Mouse (Mus musculus) embryonic fibroblast, embryonic 13.5 days (primary cell): ENCODE results near the gene Gm11985. TPM values are rescaled to one million over a fixed set of nuclear protein-coding genes. Genes with fewer than 3 reads are reported as not detected.

Experiments used
- H3K27ac ChIP-seq: 2 replicates; pipeline ENCODE4 v1.5.1; 2012; ENCODE audit warnings: low read length, control low read depth, inconsistent platforms; ENCODE audit not compliant: insufficient read depth
- H3K4me1 ChIP-seq: 2 replicates; pipeline ENCODE4 v1.6.1; 2011; ENCODE audit warnings: low read length; ENCODE audit not compliant: control insufficient read depth, insufficient read depth
- H3K4me3 ChIP-seq: 2 replicates; pipeline ENCODE4 v1.5.1; 2011; ENCODE audit warnings: mild to moderate bottlenecking, control low read depth, low read length; ENCODE audit not compliant: insufficient read depth
- CTCF ChIP-seq: IDR thresholded peaks from 2 replicates; pipeline ENCODE4 v1.5.1; 2011; ENCODE audit warnings: mild to moderate bottlenecking, control low read depth, low read length, moderate library complexity, borderline replicate concordance; ENCODE audit not compliant: insufficient read depth
- POLR2A ChIP-seq: IDR thresholded peaks from 2 replicates; pipeline ENCODE4 v1.6.1; 2011; ENCODE audit warnings: low read depth, mild to moderate bottlenecking, control low read depth, low read length, moderate library complexity
- polyA plus RNA-seq: library from polyadenylated mRNA; stranded (reverse); fragments of >200 nt; gene quantifications from 2 replicates; pipeline ENCODE4 v1.2.4, GENCODE M21; 2011; ENCODE audit warnings: low read depth; ENCODE audit not compliant: missing spikeins, insufficient read length

The Gm11985 gene
- polyA plus RNA-seq, 1 experiment = not detected

GRCm38 (mm10) chr11:7142725-7143124 lies 45.6 kb downstream of the Gm11985 start:
- peaks cover 2% of the 10 kb centered on the region; the same call in 1 of the 2 replicates for H3K4me1 ChIP-seq
- no peak overlapping the region for H3K4me3 ChIP-seq
- TF ChIP-seq CTCF (no peak), POLR2A (no peak)
- no peak overlapping the region for H3K27ac ChIP-seq

DNA sequence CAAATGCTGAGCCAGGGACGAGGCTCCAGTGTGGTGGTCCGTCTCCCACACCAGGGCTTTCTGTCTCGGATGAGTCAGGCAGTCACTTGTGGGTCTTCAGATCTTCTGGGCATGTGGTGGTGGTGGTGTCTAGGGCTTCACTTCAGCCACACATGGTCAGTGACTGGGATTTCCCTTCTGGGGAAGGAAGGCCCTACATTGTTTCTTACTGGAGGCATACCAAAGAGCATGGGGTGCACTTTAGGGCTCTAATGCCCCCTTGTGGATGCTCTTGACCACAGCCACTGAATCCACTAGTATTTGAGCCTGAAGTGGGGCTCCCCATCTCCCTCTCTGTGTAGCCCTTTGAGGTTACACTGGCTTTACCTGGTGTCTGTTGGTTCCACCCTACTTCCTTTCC lies 47.9 kb downstream of the Gm11985 start:
- H3K4me3 ChIP-seq = no peak overlapping the region

GRCm38 (mm10) chr11:7138370-7138769 lies 50.0 kb downstream of the Gm11985 start:
- H3K4me3 ChIP-seq = no peak overlapping the region
- TF ChIP-seq POLR2A (no peak), CTCF (no peak)
- no peaks in the 10 kb centered on the region; the same call in 1 of the 2 replicates for H3K4me1 ChIP-seq
- H3K27ac ChIP-seq = no peak overlapping the region

More for the DNA sequence above, 47.9 kb downstream of the Gm11985 start:
- H3K27ac ChIP-seq = no peak overlapping the region
- H3K4me1 ChIP-seq = peaks cover 2% of the 10 kb centered on the region; the same call in 1 of the 2 replicates
- no peak for TF ChIP-seq POLR2A
- peak; percentile 37; the same call in 1 of the 2 replicates for TF ChIP-seq CTCF

- Histone ChIP-seq H3K4me1 (no peaks in the 10 kb centered on the region; the same call in 1 of the 2 replicates), H3K27ac (no peak overlapping the region), H3K4me3 (no peak overlapping the region)
- TF ChIP-seq POLR2A = no peak
- no peak for TF ChIP-seq CTCF
Measured at GRCm38 (mm10) chr11:7136246-7136855, 52.0 kb downstream of the Gm11985 start.

- no peaks in the 10 kb centered on the region; the same call in 1 of the 2 replicates for H3K4me1 ChIP-seq
- H3K4me3 ChIP-seq = no peak overlapping the region
- H3K27ac ChIP-seq = no peak overlapping the region
- TF ChIP-seq CTCF = no peak
- no peak for TF ChIP-seq POLR2A
Measured at GRCm38 (mm10) chr11:7135763-7136162, 52.6 kb downstream of the Gm11985 start.

DNA sequence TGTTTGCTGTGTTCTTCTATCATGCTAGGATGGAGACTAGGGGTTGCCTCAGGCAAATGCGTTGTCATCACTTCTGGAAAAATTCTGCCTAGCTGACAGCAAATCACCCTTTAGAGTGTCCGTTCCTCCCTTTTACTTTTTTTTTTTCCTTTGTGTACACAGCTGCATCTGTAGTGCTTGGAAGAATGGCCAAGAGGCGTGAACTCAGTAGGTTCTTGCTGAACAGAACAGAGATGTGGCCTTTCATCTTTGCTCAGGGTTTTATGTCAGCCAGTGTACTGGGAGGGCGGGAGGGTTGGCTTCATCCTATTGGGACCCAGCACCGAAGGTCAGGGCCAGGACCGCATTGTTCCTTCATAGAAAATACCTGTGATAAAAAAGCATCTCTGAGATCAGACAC lies 53.1 kb downstream of the Gm11985 start:
- no peak for TF ChIP-seq POLR2A
- TF ChIP-seq CTCF = no peak
- H3K4me1 ChIP-seq = peaks cover under 1% of the 10 kb centered on the region; the same call in 1 of the 2 replicates
- H3K4me3 ChIP-seq = no peak overlapping the region
- H3K27ac ChIP-seq = no peak overlapping the region

DNA sequence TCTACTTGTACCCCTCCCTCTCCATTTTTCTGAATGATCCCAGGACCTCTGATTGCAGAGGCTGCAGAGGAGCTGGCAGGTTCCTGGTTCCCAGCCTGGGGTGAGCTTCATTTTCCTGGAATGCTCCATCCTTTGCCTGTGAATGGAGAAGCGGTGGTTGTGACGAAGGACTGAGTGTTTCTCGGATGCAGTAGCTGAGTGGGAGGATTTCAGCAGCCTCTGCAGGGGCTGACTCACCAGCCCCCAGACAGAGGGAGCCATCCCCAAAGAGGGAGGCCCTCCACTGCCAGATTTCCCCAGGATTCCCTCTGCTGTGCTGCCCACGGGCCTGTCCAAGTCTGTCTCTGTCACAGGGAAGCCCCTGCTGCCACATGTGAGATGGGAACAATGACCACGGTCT lies 54.0 kb downstream of the Gm11985 start:
- Histone ChIP-seq H3K4me3 (no peak overlapping the region), H3K4me1 (peaks cover 4% of the 10 kb centered on the region), H3K27ac (no peak overlapping the region)
- no peak for TF ChIP-seq CTCF
- TF ChIP-seq POLR2A = no peak

- H3K27ac ChIP-seq = no peak overlapping the region
- H3K4me1 ChIP-seq = peaks cover 5% of the 10 kb centered on the region
- TF ChIP-seq CTCF (no peak), POLR2A (no peak)
- no peak overlapping the region for H3K4me3 ChIP-seq
Measured at GRCm38 (mm10) chr11:7133736-7134135, 54.6 kb downstream of the Gm11985 start.

Other genes with a start within 250 kb of the Gm11985 start
- gene Adcy1, start 125.1 kb downstream of the Gm11985 start, polyA plus RNA-seq = 2.0 and 2.2 TPM in 2 replicates
- gene Igfbp1, start 9.2 kb upstream of the Gm11985 start, polyA plus RNA-seq = not detected in 2 replicates
- 41.0 and 209 TPM in 2 replicates for gene Igfbp3, start 25.4 kb upstream of the Gm11985 start, polyA plus RNA-seq